Mouse (Mus musculus) gastrocnemius, postnatal 36 days (tissue): ENCODE measurements around the gene Nt5dc2. TPM values are rescaled to one million over a fixed set of nuclear protein-coding genes. Genes with fewer than 3 reads are reported as not detected.

Source experiments
- DNase-seq, 2 experiments: peaks; one replicate each; pipeline ENCODE4 v3.0.0; 2022
- intact Hi-C: fragments of 180-260 bp; cut with DNase I; formaldehyde crosslinking; loops from one replicate; pipeline ENCODE4 v1.15.1; 2025
- long read RNA-seq, 2 experiments: library from polyadenylated mRNA; stranded (forward); transcript quantifications; one replicate each; pipeline ENCODE4 v2.0.0; 2021
- total RNA-seq, 2 experiments: library from RNA; stranded (reverse); gene quantifications; 2 replicates each; pipeline ENCODE4 v1.2.3; 2021

Gene Nt5dc2
- 1 to 10 TPM; 2.2 to 2.4 TPM for total RNA-seq
- long read RNA-seq, experiment 1, transcript Nt5dc2-204 (14 exons, 1,848 nt), result major isoform, 6 of 6 reads
- long read RNA-seq, experiment 1, partial matches to known transcripts, result 0 of 6 reads
- long read RNA-seq, experiment 1, other reads (novel, unspliced or antisense), result 0 of 6 reads
- long read RNA-seq, experiment 2, partial matches to known transcripts, result 2 of 7 reads
- long read RNA-seq, experiment 2, other reads (novel, unspliced or antisense), result 0 of 7 reads

DNA sequence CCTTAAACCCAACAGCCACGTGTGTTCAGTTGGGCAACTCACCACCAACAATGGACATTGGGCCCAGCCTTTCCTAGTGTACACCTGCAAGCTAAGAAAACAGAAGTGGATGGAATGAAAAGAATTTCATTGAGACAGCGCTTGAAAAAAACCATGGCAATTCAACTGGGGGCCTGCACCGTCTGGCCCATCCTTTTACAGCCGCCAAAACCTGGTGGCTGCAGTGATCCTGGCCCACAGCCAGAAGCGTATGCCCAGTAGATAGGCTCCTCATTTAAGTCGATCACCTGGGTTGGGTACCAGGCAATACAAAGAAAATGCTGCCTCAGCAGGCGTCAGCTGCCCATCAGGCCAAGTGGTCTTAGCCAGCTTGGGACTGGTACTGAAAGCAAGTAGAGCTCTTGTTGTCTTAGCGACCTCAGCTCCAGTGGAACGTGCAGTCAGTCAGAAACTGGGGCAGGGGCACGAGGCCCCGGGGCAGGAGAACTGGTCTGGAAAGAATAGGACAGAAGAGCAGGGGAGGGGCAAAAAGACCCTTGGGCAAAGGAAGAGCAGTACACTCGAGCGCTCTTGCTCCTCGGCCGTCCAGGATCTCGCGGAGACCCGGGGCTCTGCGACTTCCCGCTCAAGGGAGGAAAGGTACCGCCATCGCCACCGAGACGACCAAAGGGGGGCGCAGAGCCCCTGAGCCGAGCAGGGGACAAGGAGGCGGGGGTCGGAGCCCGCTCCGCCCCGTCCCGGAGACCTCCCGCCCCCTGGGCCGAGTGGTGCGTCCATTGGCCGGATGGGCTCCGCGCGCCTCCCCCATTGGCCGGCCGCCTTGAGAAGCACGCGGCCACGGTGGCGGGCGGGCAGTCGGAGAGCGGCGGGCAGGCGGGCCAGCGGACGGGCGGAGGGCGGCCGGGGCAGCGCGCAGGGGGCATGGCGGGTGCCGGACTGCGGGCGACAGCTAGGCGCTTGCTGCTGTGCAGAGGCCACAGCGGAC lies at the start of gene Nt5dc2:
TSS of gene Nt5dc2 (plus strand) at position 818 of the 985 bp plus-strand sequence.
- peak; percentile 81 to 86 for DNase-seq

DNA sequence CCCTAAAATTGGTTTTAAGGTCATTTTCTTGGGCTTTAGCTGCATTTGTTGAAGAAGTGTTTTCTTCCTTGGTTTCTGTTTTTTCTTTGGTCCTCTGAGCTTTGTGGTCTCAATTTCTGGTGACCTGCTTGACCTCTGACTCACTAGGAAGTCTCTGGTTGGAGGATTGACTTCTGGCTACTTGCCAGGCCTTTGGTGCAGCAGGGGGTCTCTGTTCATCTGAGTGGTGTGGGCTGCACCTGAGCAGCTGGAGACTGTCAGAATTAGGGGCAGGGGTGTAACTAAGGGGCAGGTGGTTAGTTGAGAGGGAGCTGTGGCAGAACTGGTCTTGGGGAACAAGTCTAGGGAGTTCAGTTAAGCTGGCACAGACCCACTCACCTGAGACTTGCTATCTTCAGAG lies 49.7 kb upstream of the Nt5dc2 start:
- DNase-seq, result no peak
- intact Hi-C loops, result no loop called here

More for the DNA sequence above, at the start of gene Nt5dc2:
- intact Hi-C loops, result loop anchor here (5.0 kb wide), 1 partner anchor 57 kb away; no protein-coding TSS in a partner anchor

DNA sequence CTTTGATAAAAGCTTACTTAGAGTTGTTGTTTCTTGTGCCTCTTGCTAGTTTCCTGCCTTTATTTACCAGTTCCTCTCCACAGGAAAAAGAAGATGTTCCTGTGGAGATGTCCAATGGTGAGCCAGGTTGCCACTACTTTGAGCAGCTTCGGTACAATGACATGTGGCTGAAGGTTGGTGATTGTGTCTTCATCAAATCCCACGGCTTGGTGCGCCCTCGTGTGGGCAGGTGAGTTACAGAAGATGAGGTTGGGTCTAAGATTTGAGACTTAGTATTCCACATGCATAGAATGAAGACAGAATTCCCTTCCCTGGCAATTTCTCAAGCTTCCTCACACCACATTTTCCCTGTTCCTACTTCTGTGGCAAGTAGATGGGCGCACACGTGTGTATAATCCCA lies 43.4 kb upstream of the Nt5dc2 start:
- intact Hi-C loops, result no loop called here

DNA sequence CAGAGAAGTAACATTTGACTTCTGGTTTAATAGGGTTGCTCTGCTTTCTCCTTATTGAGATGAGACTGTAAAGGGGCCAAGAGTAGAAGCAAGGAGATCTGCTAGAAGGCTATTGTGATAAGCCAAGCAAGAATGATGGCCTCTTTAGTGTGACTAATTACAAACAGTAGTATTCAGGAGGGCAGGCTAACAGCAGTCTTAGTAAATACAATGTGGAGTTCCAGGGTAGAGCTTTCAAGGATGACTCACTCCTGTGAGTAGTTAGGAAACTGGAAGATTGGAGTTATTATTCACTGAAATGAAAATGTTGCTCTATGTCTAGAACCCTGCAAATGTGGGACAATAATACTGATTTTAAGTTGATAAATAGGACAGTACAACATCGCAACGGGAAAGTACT lies 42.3 kb upstream of the Nt5dc2 start:
- intact Hi-C loops, result no loop called here
- no peak for DNase-seq

More for the DNA sequence above, 43.4 kb upstream of the Nt5dc2 start:
- DNase-seq, result no peak

DNA sequence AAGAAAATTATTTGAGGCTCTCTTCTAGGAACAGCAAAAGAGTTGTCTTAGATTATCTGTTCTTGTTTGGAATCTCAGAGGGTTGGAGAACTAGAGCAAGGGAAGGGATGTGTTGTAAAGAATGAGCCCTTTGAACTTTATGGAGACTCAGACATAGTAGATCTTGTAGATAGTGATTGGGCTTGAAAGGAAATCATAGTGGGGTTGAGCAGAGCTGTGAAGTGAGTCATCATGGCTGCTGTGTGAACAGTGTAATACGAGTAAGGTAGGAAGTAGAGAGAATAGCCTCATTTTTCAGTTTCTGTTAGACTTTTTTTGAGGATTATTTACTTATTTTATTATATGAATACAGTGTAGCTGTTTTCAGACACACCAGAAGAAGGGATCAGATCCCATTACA lies 40.9 kb upstream of the Nt5dc2 start:
- intact Hi-C loops, result no loop called here
- DNase-seq, result no peak

DNA sequence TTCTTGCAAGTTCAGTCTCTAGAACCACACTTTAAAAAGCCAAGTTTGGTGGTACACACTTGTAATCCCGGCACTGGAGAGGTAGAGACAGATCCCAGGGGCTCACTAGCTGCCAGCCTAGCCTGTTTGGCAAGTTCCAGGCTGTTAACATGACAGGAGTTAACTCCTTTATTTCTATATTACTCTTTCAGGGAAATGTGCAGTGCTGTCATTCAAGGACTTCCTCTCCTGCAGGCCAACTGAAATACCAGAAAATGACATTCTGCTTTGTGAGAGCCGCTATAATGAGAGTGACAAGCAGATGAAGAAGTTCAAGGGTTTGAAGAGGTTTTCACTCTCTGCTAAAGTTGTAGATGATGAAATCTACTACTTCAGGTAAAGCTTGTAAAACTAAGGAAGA lies 25.7 kb upstream of the Nt5dc2 start:
- intact Hi-C loops, result no loop called here
- DNase-seq, result no peak

DNA sequence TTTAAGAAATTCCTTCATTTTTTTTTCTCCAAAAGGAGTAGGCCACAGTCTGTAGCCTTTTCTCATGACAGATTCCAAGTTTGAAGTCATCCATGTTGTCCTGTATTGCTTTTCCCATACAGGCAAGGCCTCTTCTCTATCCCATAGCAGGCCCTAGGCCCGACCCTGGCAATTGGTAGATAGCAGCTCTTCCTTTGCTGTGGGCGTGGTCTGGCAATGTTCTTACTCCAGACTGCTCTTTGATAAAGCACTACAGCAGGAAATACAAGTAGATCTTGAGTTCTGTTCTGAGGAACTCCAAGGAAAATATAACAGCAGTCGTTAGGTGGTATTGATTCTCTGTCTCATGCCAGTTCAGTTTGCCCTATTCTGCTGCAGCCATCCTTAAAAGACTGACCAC lies 20.2 kb upstream of the Nt5dc2 start:
- DNase-seq, result no peak
- intact Hi-C loops, result loop anchor here (5.0 kb wide), 1 partner anchor 73 kb away; no protein-coding TSS in a partner anchor

DNA sequence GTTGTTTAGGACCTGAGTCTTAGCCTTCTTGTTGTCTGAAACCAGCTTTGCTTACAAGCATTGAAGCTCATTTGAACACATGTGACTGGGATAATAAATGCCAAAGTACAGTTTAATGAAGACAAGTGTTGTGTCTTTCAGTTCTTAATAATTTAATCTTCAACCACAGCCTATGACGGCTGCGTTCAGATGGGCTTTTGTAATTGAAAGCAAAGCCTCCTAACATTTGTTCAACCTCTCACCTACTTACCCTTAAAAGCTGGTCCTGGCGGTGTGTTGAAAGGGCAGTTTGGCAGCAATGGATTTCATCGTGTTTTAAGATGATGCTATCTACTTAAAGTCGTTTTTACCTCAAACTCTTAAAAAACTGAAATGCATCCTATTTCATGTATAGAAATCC lies 18.7 kb upstream of the Nt5dc2 start:
- no peak for DNase-seq
- intact Hi-C loops, result loop anchor here (5.0 kb wide), 1 partner anchor 75 kb away; no protein-coding TSS in a partner anchor

DNA sequence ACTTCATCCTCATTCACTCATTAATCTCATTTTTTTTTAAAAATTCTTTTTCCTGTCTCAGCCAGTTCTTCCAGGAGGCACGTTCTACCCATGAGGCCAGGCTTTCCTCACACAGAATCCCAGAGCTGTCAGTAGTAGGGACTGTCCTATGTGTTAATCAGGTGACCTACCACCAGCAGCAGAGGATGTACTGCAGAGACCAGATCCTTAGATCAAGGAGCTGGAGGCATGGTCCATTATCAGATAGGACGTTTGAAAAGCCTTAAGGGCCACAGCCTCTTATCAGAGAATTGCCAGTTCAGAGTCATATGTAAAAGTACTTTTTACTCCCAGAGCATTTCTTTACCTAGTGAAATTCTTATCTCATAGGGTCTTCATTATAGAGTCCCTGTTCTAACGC lies 16.8 kb upstream of the Nt5dc2 start:
- intact Hi-C loops, result loop anchor here (5.0 kb wide), 1 partner anchor 77 kb away; no protein-coding TSS in a partner anchor
- no peak for DNase-seq

DNA sequence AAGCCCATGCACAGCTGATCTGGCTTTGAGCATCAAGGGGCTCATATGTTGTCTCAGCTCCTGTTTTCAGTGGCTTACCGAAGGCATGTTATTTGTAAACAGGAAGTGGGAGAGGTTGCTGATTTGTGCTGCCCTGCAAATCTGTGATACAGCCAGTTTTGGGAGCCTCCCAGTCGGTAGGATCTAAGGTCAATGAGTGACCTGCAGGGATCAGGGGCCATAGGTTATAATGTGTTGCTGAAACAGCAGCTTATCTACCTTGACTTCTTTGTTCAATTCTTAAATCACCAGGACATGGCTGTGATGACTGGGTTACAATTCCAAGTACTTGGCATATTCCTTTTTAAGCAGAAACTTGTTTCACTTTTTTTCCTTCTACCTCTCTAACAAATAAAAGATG lies 15.3 kb upstream of the Nt5dc2 start:
- no peak for DNase-seq
- intact Hi-C loops, result no loop called here

DNA sequence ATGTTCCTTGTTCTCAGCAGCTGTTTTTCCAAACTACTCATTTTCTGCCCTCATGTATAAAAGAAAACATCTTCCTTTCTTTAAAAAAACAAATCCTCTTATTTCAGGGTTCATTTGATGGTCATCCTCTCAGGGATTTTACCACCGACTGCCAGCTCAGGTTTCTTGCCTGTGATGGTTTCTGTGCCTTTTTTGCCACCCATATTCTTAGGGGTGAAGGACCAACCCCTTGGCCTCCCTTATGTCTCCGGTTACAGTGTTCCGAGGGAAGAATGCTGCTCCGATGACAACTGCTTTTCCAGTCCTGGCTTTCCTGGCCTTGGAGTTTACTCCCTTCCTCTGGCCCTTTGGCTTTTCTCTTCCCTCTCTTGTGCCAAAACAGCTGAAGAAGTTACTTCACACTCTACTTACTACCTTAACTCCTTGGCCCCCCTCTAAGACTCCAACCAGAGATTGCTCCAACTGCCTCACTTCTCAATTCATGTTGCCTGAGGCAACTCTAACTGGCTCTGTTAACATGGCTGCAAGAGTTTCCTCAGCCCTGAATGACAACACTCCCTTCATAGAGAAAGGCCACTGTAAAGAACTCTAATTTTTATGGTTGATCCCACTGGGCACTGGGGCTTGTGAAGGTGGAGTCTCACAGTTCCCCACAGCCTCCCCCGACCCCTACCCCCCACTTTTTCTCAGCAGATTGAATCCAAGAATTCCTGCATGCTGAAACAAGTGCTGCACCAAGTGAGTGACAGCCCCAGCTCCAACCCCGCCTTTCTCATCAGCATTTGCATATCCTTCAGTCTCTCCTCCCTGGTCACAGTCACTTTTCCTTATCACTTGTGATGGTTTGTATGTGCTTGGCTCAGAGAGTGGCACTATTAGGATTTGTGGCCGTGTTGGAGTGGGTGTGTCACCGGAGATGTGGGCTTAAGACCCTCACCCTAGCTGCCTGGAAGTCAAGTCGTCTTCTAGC lies 5.5 kb upstream of the Nt5dc2 start:
- DNase-seq, result no peak
- intact Hi-C loops, result no loop called here

DNA sequence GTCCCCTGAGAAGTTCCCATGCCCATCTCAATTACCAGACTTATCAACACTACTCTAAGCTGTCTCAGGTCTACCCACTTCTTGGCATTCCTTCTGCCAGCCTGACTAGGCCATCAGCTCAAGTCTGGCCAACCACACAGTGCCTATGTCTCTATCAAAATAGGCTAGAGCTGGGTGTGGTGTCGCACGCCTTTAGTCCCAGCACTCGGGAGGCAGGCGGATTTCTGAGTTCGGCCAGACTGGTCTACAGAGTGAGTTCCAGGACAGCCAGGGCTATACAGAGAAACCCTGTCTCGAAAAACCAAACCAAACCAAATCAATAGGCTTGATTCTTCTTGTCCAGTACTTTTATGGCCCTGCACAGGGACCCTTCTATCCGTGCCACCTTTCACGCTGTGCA lies 4.0 kb upstream of the Nt5dc2 start:
- intact Hi-C loops, result no loop called here
- no peak for DNase-seq

DNA sequence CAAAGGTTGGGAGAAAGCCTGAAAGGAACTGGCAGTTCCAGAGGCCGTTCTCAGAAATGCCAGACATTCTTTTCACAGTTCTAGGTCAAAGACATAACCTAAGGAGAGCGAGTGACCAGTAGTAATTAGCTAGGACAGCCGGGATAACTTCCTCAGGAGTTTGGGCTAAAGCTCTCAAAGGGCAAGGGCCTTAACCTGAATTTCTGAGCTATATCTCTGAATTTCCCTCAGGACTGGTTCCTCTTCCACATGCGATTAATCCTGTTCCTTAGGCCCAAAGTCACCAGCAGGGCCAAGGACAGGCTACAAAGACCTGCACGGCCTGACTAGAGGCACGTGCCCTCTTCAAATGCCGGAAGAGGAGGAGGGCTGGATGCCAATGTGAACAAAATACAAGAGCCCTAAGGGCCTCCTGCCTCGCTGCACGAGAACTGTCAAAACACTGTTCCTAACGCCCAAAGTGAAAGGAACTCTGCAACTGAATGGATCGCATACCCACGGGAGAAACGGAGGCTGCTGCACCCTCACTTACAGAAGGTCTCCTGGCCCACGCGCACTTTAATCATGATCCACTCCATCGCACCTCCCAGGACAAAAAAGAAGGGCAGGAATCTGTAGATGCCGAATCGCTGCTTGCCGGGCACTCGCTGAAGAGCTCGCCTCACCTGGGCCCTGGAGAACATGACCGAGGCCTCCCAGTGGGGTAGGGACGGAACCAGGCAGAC lies 2.6 kb upstream of the Nt5dc2 start:
- no peak for DNase-seq
- intact Hi-C loops, result no loop called here

DNA sequence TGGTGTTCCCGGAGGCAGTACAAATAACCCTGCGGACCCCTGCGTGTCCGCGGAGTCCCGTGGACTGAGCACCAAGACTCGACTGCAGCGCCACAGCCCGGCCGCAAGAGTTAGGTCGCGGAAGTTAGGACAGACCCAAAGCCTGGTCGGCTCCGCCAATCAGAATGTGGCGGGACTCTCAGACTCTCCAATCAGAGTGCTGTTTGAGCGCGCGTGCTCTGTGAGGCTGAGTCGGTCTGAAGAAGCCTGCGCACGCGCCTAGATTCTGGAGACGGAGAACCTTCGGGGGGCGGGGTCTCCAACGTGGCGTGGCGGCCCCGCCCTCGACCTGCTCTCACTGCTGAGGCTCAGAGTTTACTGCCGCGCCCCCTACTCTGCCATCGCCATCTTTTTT lies 2.0 kb upstream of the Nt5dc2 start, which contains the start of gene Smim4:
TSS of gene Smim4 (minus strand) at position 131 of the 394 bp plus-strand sequence.
- DNase-seq, result peak; percentile 91 to 95
- intact Hi-C loops, result no loop called here

DNA sequence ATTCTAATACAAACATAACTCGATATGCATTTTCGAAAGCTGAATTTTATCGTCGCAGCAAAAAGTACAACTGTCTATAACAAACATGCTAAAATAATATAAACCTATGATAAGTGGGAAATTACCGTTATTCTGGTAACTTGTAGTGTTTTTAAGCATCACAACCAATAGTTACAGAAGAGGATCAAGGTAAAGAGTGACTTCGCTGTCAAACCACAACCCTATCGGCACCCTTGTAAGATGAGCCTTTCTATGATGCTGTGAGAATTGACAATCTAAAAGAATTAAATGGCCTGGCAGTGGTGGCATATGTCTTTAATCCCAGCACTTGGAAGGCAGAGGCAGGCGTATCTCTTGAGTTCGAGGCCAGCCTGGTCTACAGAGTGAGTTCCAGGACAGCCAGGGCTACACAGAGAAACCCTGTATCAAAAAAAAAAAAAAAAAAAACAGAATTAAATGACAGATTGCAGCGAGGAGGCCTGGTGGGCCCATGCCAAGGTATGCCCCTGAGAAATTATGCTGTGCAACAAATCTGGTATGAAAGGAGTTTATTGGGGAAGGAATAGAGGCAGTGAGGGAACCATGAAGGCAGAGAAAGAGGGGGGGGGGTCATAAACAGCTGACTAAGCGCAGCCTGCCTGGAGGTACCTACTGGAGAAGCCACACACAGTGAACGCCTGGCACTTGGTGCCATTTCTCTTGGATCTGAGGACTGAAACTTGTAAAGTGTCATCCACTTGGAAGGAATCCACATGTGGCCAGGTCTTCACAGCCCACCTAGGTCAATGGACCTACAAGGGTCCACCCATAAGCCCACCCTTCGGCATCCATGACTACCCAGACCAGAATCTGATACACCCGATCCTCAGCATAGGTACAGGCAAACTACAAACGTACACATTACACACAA lies 1.3 kb upstream of the Nt5dc2 start:
- DNase-seq, result peak in 1 of 2 experiments; percentile 11
- intact Hi-C loops, result loop anchor here (5.0 kb wide), 1 partner anchor 58 kb away; no protein-coding TSS in a partner anchor

DNA sequence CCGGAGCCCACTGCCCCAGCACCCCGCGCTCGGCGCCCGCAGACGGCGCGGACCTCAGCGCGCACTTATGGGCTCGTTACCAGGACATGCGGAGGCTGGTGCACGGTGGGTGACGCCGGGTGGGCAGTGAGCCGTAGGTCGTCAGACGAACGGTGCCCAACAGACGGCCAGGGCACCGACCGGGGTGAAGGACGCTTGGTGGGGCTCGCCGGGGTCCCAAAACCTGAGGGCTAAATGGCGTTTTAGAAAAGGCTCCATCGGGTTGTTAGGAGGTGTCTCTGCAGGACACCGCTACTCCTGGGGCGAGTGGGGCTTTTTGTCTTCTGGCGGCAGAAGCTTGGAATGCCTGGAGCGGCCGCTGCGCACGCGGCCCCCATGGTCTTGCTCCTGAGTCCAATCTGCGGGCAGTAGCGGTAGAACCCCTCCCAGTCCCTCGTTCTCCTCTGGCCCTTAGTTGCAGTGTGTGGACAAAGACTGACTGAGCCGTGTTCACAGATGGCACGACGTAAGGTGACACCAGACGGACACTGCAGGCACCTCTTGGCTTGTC lies 494 bp downstream of the Nt5dc2 start:
- intact Hi-C loops, result loop anchor here (5.0 kb wide), 1 partner anchor 56 kb away; no protein-coding TSS in a partner anchor
- DNase-seq, result peak in 1 of 2 experiments; percentile 29

DNA sequence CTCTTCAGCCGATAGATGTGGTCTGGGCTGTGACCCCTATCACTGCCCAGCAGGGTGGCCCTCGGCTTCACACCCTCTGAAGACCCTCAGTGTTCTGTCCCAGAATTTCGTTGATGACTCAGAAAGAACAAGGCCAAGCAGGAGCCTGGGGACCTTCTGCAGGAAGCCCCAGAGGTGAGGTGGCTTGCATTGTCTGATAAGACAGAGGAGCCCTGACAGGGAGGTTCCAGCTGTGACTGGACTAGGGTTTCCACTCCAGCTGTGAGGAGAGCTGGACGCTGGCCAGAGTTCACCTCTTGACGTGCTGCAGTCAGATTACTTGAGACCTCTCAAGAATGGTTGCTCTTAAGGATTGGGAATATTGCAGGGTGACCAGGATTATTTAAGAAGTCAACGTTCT lies 1.2 kb downstream of the Nt5dc2 start:
- peak in 1 of 2 experiments; percentile 15 for DNase-seq
- intact Hi-C loops, result loop anchor here (5.0 kb wide), 1 partner anchor 55 kb away; no protein-coding TSS in a partner anchor

DNA sequence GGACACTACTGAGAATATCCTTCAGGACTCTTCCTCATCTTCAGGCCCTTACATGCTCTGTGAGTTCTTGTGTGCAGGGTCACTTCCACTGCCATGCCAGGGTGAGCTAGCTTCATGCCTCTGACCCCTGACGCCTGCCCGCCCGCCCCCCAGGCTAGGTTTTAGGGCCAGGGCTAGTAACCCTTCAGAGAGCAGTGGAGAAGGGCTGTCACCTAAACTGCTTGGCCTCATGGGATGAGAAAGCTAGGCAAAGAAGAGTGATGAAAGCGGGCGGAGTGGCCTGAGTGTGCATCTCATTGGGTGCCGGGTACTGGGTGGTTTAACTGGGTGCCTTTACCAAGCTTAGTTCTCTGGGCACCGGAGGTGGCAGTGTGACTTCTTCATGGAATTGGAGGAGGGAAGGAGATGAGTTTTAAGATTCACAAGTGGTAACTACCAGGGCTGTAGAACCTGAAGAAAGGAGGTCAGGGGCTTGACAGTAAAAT lies 1.7 kb downstream of the Nt5dc2 start:
- DNase-seq, result peak in 1 of 2 experiments; percentile 12
- intact Hi-C loops, result loop anchor here (5.0 kb wide), 1 partner anchor 55 kb away; no protein-coding TSS in a partner anchor
